Mouse (Mus musculus) embryo, embryonic 9.5 days (tissue): ENCODE results near the gene Mipep.

Source experiments
- DNase-seq: peaks from one replicate; pipeline ENCODE4 v3.0.0-alpha.2; 2017; ENCODE audit errors: extremely low spot score

The Mipep gene

DNA sequence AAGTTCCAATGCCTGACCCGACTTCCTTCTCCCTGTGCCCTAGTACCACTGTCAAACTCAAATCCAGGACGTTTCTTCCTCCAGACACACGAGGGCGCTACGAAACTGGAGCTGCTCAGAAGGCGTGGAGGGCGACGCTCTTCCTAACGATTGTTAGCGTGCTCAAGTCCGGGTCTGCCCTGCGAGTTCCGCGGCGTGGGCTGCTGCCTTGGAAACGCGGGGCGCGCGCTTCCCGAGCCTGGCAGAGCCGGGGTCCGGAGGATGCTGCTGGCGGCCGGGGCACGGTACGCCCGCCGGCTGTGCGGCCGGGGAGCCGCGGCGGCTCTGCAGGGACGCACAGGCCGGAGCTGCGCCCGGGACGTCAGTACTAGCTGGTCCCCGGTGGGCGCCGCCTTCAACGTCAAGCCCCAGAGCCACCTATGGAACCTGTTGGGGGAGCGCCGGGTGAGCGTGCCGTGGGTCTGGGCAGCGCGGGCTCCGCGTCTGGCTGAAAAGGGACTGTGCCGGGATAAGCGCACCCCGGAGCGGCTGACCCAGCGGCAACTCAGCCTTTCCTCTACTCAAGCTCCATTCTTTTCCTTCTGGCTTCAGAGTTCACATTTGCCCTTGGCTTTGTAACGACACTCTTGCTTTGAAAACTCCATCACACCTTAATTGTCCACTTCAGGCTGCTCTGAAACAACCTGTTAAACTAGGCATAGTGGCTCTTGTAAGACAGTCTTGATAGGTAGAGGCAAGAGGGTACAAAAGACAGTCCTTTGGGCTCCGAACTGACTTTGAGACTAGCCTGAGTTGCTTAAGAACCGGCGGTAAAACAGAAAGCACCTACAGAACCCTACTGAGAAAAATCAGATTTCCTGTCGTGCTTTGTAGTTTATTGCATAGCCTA lies at the start of gene Mipep:
Gene Mipep (plus strand): TSS at position 147 of the 889 bp plus-strand sequence.
- DNase-seq, result peak; percentile 90

DNA sequence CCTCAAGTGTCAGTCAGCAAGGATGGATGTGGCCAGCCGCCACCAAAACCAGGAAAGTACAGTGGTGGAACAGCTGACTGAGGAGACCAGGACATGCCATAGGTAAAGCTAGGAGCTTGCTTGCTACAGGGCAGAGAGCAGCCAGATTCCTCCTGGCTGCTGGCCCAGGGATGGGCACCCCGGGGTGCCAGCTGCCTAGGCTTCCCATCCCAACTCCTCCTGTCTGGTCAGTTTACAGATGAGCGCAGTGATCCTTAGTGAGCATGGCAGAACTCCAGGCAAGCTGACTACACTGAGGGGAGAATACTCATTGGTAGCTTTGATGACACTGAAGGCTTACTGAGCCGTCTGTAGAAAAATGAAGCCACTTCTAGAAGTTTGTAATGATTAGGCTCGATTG lies 49.2 kb upstream of the Mipep start:
- no peak for DNase-seq

DNA sequence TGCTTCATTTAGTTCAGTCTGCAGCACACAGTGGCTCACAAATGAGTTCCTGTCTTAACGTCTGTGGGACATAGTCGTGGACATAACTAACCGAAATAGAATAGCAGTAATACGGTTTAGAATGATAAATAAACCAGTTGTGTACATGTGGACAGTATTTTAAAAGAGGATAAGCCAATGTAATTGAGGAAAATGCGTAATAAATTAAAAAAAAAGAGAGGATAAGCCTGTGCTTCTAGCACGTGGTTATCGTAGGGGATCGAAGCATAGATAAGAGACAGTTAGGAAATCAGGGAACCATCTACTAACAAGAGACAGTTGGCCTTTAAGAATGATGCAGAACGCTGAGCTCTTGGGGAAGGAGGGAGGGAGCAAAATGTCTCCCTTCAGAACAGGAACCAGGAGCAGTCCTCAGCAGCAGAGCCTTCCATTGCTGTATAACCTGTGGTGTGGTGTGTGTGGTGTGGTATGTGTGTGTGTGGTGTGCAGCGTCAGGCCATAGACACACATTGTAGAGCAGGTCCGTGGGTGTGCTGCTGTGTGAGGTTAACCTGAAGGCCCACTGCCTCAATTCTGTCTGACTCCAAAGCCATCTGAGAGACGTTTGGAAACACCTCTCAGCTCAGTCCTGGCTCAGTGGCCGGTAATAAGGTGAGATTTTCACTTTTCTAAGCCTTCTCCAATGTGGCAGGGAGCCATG lies 48.4 kb upstream of the Mipep start:
- DNase-seq, result no peak

DNA sequence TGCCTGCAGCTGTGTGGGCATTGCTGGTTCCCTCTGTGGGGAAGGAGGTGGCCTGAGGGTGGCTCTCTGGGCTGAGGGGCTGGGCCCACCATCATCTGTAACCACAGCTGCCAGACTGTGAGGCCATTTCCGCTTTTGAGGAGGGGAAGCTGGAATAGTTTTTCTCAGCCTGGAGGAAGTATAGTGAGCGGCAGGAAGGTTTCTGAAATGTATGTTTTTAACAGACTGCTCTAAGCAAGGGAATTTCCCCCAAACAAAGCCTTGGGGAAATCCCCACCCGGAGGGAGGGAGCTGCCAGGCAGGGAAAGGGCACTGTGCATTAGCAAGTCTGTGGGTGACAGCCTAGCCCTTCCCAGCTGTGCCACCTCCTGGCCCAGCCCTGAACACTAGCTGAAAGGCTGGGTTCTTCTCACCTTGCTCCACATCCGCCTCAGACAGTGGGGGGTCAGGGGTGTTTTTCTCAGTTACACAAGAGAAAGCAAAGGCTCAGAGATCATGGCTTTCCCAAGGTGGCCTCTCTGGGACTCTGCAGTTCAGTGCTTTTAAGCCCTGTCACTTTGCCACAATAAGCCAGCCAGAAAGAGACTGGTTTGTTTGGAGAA lies 47.7 kb upstream of the Mipep start:
- DNase-seq, result peak; percentile 42

DNA sequence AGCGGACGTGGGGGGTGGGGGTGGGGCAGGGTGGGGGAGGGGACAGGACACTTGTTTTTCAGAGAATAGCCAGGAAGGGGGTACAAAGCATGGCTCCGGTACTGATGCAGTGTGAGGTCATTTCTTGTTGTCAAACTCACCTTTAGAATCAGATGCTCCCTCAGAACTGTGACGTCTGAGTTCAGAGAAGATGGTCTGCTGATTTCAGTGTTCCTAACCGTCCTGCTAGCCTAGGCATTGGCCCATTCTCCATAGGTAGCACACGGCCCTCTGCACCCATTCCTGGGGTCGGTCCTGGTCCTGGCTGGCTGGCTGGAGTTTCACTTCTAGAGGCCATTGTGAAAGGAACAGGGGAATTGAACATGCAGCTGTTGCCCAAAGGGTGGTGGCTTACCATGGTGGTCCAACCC lies 47.2 kb upstream of the Mipep start:
- DNase-seq, result no peak

DNA sequence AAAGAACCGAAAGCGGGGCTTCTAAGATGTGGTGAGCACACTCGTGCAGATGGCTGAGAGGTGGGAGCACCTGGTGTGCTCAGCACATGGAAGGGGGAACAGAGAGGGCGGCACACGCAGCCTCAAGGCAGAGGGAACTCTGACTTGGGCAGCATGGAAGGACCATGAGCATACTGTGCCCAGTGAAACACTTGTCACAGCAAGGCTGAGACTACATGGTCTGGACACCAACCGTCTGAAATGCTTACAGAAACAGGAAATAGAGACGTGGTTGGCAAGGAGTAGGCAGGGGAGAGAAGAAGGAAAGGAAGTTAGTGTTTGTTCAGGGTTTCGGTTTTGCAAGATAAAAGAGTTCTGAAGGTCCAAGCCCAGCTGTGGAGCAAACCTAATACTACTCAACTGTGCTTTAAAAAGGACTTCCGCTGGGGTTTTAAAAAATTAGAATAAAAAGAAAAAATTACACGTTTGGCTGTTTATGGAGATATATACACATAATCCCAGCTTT lies 45.9 kb upstream of the Mipep start:
- DNase-seq, result no peak

DNA sequence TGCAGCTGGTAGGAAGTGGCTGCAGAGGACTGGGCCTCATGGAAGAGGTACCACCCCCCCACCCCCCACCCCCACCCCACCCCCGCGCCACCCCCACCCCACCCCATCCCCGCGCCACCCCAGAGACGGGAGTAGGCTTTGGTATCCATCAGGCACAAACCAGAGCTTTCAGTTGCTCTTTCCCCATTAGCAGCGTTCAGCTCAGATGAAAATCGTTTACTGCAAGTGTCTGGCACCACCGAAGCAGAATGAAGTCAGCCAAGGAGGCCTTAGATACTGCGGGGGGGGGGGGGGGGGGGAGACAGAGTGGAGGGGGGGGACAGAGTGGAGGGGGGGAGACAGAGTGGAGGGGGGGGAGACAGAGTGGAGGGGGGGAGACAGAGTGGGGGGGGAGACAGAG lies 45.2 kb upstream of the Mipep start:
- DNase-seq, result no peak

DNA sequence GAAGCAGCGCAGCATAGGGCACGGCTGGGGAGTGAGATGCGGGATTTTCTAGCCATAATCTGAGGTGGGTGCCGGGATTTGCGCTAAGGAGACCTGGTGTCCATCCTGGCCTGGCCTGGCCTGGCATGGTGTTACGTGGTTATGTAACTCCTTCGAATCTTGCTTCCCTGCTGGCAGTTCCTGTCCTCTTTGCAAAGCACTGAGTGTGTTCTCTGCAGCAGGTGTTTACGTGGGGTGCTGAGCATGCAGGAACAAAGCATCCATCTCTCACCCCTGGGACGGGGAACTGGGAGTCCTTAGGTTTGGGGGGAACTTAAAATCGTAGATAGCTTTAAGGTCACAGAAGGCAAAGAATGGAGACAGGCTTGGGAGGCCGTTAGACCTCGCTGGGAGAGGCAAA lies 44.8 kb upstream of the Mipep start:
- no peak for DNase-seq

DNA sequence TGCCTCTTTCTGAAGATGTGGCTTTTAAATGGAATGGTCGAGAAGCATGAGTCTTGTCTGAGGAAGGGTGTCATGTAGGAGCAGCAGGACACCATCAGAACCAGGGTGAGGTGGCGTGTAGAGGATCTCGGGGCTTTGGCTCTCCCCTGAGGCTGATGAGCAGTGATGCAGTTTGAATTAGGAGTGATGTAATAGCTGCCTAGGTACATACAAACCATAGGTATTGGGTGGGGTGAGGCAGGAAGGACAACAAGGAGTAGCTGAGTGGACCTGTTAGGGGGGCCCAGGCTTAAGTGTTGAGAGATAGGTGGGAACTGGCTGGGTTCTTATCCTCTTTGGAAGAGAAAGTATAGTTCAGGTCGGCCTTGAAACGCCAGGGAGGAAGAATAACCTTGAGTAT lies 43.9 kb upstream of the Mipep start:
- DNase-seq, result no peak

DNA sequence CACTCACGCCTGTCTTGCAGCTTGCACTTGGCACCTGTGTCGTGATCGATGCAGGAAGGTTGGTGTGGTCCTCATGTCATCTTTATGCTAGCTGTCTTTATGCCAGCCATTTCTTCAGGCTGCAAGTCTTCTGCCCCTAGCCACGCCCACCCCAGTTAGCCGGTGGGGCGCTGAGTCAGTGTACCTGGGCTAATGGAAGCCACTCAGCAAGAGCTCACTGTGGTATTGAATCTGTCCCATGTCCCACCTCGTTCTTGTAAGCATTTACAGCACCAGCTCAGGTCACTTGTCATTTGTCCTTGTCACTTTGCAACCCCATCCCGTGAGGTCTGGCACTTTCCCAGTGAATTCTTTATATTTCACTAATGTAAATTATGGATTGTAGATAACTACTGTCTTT lies 43.3 kb upstream of the Mipep start:
- DNase-seq, result no peak

DNA sequence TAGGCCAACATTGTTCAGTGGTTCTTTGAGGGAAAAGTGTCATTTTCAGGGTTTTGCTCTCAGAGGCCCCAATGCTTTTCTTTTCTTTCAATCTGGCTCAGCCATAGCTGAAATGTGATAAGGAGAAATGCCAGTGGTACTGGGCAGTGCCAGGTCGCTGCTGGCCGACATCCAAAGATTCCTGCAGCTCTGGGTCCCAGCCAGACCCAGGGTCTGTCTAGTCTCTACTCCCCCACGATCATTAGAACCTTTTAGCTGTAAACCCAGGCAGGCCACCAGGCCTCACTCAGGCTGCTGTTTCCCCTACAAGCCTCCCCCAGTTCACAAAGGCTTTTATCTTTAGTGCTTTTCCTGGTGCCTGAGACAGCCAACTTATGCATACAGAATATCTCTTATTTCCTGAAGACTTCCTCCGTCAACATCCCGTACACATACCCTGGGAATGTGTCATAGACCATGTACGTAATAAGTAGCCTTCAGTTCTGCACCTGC lies 42.8 kb upstream of the Mipep start:
- no peak for DNase-seq

DNA sequence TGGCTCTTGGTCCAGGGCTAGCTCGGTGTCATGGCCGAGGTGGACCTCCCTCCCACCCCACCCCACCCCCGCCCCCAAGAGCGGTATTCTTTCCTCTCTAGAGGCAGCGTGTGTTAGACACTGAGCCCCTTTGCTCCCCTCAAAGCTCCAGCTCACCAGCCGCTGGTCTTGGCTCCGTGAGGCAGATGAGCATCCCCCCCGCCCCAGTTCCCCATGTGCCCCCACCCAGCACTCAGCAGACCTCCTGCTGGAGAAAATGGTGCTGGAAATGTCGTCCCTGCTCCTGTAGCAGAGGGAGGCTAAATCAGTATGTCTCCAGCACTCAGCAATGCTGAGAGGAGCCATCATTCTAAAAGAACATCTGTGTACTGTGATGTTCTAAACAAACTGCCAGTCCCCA lies 40.7 kb upstream of the Mipep start:
- DNase-seq, result no peak

DNA sequence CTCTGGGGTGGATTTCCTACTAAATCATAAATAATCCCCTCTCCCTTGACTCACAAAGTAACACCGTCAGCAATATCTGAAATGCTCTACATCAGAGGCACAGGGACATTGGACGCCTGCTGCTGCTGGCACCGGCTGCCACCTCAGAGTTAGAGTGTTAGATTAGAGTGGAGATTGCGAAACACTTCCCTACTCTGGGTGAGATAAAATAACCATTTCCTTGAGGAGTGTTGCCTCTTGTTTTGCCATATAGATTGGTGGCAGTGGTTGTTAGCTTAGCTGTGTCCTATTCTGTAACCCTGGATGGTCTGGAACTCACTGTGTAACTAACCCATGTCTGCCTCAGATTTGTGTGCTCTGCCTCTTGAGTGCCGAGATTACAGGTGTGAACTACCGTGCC lies 39.2 kb upstream of the Mipep start:
- DNase-seq, result no peak

DNA sequence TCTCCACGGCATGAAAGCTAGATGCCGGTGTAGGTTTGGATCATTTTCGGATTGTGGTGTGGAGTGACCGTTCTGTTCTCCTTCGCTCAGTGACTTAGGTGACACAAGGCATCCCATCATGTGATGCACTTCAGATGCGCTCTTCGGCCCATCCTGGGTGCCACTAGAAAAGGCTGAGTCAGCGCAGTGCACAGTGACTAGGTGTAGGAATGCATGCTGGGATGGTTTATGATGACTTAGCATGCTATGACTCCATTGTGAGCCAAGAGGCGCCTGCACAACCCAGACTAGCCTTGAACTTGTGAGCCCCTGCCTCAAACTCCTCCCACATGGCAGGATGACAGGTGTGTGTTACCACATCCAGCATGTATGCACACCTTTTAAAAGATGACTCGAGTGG lies 38.2 kb upstream of the Mipep start:
- DNase-seq, result no peak

DNA sequence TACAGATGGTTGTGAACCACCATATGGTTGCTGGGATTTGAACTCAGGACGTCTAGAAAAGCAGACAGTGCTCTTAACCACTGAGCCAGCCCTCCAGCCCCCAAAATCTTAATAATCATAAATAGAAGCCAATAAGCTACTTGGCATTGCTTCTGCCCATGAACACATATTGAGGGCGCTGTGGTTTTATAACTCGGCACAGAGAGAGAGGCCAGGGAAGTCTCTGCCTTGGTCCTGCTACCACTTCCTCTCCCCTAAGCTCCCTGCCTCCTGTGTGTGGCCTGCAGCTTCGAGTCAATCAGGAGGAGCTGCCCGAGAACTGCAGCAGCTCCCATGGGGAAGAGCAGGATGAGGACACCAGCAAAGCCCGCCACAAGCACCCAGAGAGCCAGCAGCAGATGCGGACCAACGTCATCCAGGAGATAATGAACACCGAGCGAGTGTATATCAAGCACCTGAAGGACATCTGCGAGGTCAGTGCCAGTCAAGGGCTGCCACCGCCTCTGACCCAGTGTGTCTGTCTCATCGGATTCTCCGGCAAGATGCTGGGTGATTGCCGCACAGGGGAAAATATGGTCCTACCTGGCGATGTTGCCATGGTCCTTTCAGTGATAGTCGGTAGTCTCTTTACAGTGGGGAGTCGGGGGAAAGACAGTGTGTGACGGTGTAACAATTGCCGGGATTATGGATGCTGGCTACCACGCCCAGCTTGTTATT lies 37.1 kb upstream of the Mipep start:
- no peak for DNase-seq

DNA sequence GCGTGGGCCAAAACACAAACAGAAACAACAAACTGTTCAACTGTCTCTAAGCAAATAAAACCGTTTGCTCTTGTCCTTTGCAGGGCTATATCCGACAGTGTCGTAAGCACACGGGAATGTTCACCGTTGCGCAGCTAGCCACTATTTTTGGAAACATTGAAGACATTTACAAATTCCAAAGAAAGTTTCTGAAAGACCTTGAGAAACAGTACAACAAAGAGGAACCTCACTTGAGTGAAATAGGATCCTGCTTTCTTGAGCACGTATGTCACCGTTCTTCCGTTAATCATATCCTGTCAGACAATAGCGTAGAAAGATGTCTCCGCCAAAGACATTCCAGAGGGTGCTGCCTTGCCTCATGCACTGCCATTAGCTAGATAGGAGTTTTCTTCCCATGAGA lies 34.5 kb upstream of the Mipep start:
- DNase-seq, result no peak

DNA sequence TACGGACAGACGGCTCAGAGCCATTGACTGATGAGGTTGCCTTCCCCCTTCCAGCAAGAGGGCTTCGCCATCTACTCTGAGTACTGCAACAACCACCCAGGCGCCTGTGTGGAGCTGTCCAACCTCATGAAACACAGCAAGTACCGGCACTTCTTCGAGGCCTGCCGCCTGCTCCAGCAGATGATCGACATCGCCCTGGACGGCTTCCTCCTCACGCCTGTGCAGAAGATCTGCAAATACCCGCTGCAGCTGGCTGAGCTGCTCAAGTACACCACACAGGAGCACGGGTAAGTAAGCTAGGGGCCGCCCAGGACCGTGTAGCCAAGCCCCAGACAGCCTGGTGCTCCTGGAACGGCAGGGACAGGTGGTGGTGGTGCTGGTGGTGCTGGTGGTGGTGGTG lies 32.8 kb upstream of the Mipep start:
- no peak for DNase-seq

DNA sequence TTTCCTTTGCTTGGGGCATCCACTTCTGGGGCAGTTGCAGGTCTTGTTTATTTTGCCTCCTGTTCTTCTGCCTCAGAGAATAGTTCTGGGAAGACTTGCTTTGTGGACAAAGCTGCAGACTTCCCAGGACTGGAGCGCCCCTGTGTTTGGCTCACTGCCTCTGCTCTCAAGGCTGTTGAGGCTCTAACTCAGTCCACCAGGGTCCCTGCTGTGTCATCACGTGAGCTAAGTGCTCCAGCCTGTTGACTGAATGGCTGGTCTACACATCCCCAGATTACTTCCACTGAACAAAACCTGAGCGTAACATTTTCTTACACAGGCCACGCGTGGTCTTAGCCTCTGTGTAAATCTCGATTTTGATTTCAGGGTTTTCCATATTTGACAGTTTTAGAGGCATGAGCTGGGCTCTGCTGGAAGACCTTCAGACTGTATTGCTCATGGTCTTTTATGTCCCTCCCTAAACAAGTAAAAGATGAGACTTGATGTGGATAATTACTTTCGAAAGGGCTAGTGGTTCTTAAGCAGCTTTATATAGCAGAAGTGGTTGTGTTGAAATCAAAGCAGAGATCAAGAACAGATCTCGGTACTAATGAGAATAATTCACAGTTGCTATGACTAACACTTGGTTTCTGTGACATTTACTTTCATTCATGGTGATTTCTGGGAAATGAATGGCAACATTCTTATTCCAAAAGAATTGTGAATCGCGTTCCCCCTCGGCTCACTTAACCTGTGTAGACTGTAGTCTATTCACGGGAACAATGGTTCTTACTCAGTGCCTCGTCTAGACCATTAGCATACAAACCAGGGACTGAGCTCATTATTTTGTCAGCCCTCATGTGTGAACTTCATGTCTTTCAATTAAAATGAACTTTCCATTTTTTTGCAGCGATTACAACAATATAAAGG lies 31.2 kb upstream of the Mipep start:
- no peak for DNase-seq

DNA sequence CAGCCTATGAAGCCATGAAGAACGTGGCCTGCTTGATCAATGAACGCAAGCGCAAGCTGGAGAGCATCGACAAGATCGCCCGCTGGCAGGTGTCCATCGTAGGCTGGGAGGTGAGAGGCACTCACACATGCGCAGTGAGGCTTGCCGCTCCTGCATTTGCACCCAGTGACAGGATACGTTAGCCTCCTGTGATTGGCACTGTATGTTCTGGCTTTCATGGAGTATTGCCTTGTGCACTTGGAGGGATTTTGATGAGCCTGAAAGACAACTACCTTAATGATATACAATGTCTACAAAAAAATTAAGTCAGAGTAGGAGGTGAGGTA lies 30.6 kb upstream of the Mipep start:
- DNase-seq, result no peak

DNA sequence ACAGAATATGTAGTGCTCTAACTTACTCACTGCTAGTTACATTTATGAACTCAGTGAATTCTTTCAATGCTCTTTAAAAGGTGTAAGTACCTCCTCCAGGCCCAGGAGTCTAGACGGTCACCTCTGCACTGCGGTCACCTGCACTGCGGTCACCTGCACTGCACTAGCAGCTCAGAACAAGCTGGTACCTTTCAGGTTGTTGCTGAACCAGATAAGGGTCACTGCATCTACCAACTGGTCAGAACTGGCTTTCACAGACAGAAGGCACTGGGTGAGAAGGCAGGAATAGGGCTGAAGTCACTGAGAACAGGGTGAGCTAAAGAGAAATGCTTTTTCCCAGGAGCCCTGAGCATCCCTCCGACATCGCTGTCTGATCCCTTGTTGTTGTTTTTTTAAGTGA lies 29.7 kb upstream of the Mipep start:
- no peak for DNase-seq

DNA sequence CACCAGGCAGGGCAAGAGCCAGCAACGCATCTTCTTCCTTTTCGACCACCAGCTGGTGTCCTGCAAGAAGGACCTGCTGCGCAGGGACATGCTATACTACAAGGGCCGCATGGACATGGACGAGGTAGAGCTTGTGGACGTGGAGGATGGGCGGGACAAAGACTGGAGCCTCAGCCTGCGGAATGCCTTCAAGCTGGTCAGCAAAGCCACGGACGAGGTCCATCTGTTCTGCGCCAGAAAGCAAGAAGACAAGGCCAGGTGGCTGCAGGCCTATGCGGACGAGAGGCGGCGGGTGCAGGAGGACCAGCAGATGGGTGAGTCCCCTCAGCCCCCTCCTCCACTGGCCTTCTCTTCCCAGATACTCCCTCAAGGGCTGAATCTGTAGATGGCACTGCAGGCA lies 28.1 kb upstream of the Mipep start:
- no peak for DNase-seq
